Mouse (Mus musculus) T-cell, adult 66 days (primary cell): ENCODE data around the gene Lrrc3. TPM values are rescaled to one million over a fixed set of nuclear protein-coding genes. Genes with fewer than 3 reads are reported as not detected.

Source experiments
- total RNA-seq, 2 experiments: library from RNA; stranded (reverse); gene quantifications; 3 replicates in 1 of 2; 4 replicates in 1 of 2; pipeline ENCODE4 v1.2.4; 2023

Lrrc3 gene
- not detected for total RNA-seq

GRCm38 (mm10) chr10:77902211-77902893, at the start of gene Lrrc3:
Gene Lrrc3 (minus strand): TSS chr10:77902536.

DNA sequence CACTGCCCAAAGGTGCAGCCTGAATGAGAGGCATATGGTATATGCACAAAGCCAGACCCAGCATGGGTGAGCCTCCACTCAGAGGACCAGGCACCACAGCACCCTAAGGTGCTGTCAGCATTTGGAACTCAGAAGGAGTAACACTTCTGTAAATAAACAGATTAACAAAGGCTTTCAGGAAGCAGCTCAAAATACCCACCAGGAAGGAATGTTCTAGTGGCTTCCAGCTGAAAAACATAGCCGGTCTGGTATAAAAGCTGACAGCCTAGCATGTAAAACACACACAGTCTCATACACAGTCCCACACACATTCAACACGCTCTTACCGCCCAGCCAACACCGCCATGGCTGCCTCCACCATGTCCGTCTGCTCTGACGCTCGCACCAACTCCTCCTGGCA, 40.7 kb downstream of the Lrrc3 start, which contains the start of gene Gm3285:
Gene Gm3285, plus strand, starts transcription at position 301 of the 400 bp plus-strand sequence.

GRCm38 (mm10) chr10:77852559-77852958, 49.8 kb downstream of the Lrrc3 start, which contains the start of gene Gm10318:
Gene Gm10318 (plus strand): TSS chr10:77852859.

Other genes starting within 250 kb of the Lrrc3 start
- 1 to 10 TPM; 1.6 to 3.3 TPM for gene Tspear, start 216.0 kb downstream of the Lrrc3 start, total RNA-seq
- not detected for gene Gm19402, start 211.8 kb downstream of the Lrrc3 start, total RNA-seq
- not detected for gene Gm9508, start 205.3 kb downstream of the Lrrc3 start, total RNA-seq
- not detected for gene Gm10272, start 195.9 kb downstream of the Lrrc3 start, total RNA-seq
- not detected for gene Gm10024, start 191.1 kb downstream of the Lrrc3 start, total RNA-seq
- not detected for gene Gm10142, start 186.7 kb downstream of the Lrrc3 start, total RNA-seq
- not detected for gene Krtap12-1, start 181.9 kb downstream of the Lrrc3 start, total RNA-seq
- gene Gm10100, start 176.1 kb downstream of the Lrrc3 start, total RNA-seq: not detected
- not detected for gene Gm18596, start 159.9 kb downstream of the Lrrc3 start, total RNA-seq
- gene Gm9736, start 151.2 kb downstream of the Lrrc3 start, total RNA-seq: not detected
- not detected for gene Gm3233, start 142.9 kb downstream of the Lrrc3 start, total RNA-seq
- gene Gm3238, start 131.2 kb downstream of the Lrrc3 start, total RNA-seq: not detected
- gene Gm7138, start 125.6 kb downstream of the Lrrc3 start, total RNA-seq: not detected
- gene Gm3250, start 120.0 kb downstream of the Lrrc3 start, total RNA-seq: not detected
- gene Gm7137, start 114.3 kb downstream of the Lrrc3 start, total RNA-seq: not detected
- not detected for gene Gm9639, start 107.5 kb downstream of the Lrrc3 start, total RNA-seq
- gene Gm19668, start 103.4 kb downstream of the Lrrc3 start, total RNA-seq: not detected
- not detected for gene Gm9507, start 90.7 kb downstream of the Lrrc3 start, total RNA-seq
- not detected for gene Gm2696, start 87.9 kb downstream of the Lrrc3 start, total RNA-seq
- not detected for gene Krtap10-4, start 75.4 kb downstream of the Lrrc3 start, total RNA-seq
- not detected for gene Krtap10-10, start 66.6 kb downstream of the Lrrc3 start, total RNA-seq
- not detected for gene Gm36176, start 55.7 kb downstream of the Lrrc3 start, total RNA-seq
- not detected for gene Gm10318, start 49.7 kb downstream of the Lrrc3 start, total RNA-seq
- not detected for gene Gm3285, start 40.6 kb downstream of the Lrrc3 start, total RNA-seq
- gene Trpm2, start 68.0 kb upstream of the Lrrc3 start, total RNA-seq: 1 to 10 TPM; 2.1 to 2.3 TPM
- gene 1810043G02Rik, start 76.0 kb upstream of the Lrrc3 start, total RNA-seq: 10 to 100 TPM in 1 of 2 experiments, 1 to 10 TPM in 1; 5.7 to 11.2 TPM
- gene Pfkl, start 107.5 kb upstream of the Lrrc3 start, total RNA-seq: 100 to 1,000 TPM in 1 of 2 experiments, 10 to 100 TPM in 1; 93.0 to 116 TPM
- gene Dnmt3l, start 139.4 kb upstream of the Lrrc3 start, total RNA-seq: not detected
- not detected for gene Aire, start 141.1 kb upstream of the Lrrc3 start, total RNA-seq
- 1 to 10 TPM; 5.5 to 6.9 TPM for gene Icosl, start 166.8 kb upstream of the Lrrc3 start, total RNA-seq